Mouse (Mus musculus) forebrain, embryonic 12.5 days (tissue): Measurements from ENCODE around the gene Kcnh2. TPM values are rescaled to one million over a fixed set of nuclear protein-coding genes. Genes with fewer than 3 reads are reported as not detected.

Source experiments
- ATAC-seq: fragments of 200-750 bp; cut with Nextera tagmentation; 2 replicates; pipeline ENCODE4 v1.8.0; 2017; ENCODE audit warnings: moderate TSS enrichment; ENCODE audit not compliant: low FRiP score
- H3K27ac ChIP-seq: fragments of 300-500 bp; sonication (generic); 2 replicates; pipeline ENCODE4 v1.5.1; 2016; ENCODE audit warnings: mild to moderate bottlenecking
- H3K27me3 ChIP-seq: fragments of 300-500 bp; sonication (generic); 2 replicates; pipeline ENCODE4 v1.6.1; 2016; ENCODE audit warnings: mild to moderate bottlenecking
- H3K36me3 ChIP-seq: fragments of 300-500 bp; sonication (generic); replicated peaks from 2 replicates; pipeline ENCODE4 v1.6.1; 2016; ENCODE audit warnings: mild to moderate bottlenecking
- H3K4me1 ChIP-seq: fragments of 300-500 bp; sonication (generic); 2 replicates; pipeline ENCODE4 v1.6.1; 2016
- H3K4me2 ChIP-seq: fragments of 300-500 bp; sonication (generic); 2 replicates; pipeline ENCODE4 v1.6.1; 2016; ENCODE audit warnings: mild to moderate bottlenecking, moderate library complexity
- H3K4me3 ChIP-seq: fragments of 300-500 bp; sonication (generic); replicated peaks from 2 replicates; pipeline ENCODE4 v1.5.1; 2016; ENCODE audit warnings: mild to moderate bottlenecking
- H3K9ac ChIP-seq: fragments of 300-500 bp; sonication (generic); 2 replicates; pipeline ENCODE4 v1.6.1; 2016; ENCODE audit warnings: mild to moderate bottlenecking
- H3K9me3 ChIP-seq: fragments of 300-500 bp; sonication (generic); 2 replicates; pipeline ENCODE4 v1.6.1; 2016
- WGBS: fragments of 180-500 bp; shearing (Covaris S2); methylation state at CpG from one replicate; pipeline ENCODE4 v1.1.7; 2016; 5-methylcytosine and 5-hydroxymethylcytosine counted together
- polyA plus RNA-seq: library from polyadenylated mRNA; unstranded; fragments of >200 nt; fragmentation: Nextera tagmentation; extraction: Ambion mirVana; gene quantifications from 2 replicates; pipeline ENCODE4 v1.2.1, GENCODE M21; 2016

The Kcnh2 gene
- polyA plus RNA-seq, 1 experiment from 2014 or later = 10.1 TPM

DNA sequence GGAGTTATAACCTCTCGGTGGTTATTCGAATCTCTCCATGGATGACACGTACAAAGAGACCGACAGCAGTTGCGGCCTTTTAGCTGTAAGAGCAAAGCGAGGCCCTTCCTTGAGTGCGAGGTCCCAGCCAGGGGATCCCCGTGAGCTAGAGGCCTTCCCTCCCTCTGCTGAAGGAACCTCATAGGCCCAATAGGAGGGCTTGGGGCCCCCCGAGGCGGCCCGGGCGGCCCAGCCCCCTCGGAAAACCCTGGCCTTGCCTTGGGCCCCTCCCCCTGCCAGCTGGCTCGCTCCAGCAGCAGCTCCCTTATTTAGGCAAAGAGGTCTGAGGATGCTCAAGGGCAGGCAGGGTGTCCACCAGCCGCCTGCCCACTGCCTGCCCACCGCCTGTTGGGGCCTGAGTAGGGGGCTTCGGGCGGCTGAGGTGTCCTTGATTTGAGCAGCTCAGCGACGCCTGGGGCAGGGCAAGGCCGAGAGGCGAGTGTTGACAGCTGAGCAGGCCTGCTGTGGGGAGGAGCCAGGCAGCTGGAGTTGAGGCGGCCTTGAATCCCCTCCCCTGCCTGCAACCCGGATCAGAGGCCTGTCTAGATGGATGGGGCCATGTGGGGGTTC is 951 bp upstream of the Kcnh2 start:
- peaks cover 54% of the 10 kb centered on the region for H3K27me3 ChIP-seq
- WGBS = 2% methylated on average over 24 of the region's 24 CpGs
- ATAC-seq = peak; percentile 50
- peak overlapping the region; percentile 98 for H3K4me2 ChIP-seq
- H3K4me1 ChIP-seq = peaks cover 63% of the 10 kb centered on the region
- H3K27ac ChIP-seq = peak overlapping the region; percentile 96
- no peaks in the 10 kb centered on the region for H3K36me3 ChIP-seq
- peak overlapping the region; percentile 77 for H3K4me3 ChIP-seq
- no peaks in the 10 kb centered on the region for H3K9me3 ChIP-seq
- H3K9ac ChIP-seq = peak overlapping the region; percentile 89

DNA sequence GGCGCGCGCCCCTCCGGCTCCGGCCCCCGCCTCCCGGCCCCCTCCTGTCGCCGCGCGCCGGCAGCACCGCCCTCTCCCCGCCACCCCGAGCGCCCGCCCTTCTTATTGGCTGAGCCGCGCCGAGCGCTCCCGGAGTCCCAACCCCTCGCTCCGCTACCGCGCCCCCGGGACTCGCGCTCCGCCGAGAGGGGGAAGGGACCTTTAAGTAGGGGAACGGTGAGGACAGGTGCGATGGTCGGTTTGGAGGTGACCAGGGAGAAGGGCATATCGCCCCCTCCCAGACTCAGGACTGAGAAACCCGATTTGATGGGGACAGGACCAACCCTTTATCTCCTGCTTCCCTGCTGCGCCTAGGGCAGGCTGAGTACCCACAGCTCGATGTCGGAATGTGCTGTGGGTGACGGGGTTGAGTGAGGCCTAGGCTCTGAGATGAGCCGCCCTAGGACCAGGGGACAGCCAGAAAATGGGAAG is 332 bp upstream of the Kcnh2 start:
- WGBS = under 1% methylated on average over 40 of the region's 41 CpGs
- peak; percentile 89 for ATAC-seq
- H3K9me3 ChIP-seq = no peaks in the 10 kb centered on the region
- peaks cover 63% of the 10 kb centered on the region for H3K4me1 ChIP-seq
- peaks cover 58% of the 10 kb centered on the region for H3K27me3 ChIP-seq
- H3K9ac ChIP-seq = peak overlapping the region; percentile 89
- no peaks in the 10 kb centered on the region for H3K36me3 ChIP-seq
- peak overlapping the region; percentile 96 for H3K27ac ChIP-seq
- H3K4me2 ChIP-seq = peak overlapping the region; percentile 98
- H3K4me3 ChIP-seq = peak overlapping the region; percentile 77

GRCm38 (mm10) chr5:24350531-24351250 is 713 bp downstream of the Kcnh2 start:
- H3K27me3 ChIP-seq = peaks cover 58% of the 10 kb centered on the region
- peak overlapping the region; percentile 98 for H3K4me2 ChIP-seq
- no peaks in the 10 kb centered on the region for H3K9me3 ChIP-seq
- H3K27ac ChIP-seq = peak overlapping the region; percentile 96; the same call in 1 of the 2 replicates
- peak overlapping the region; percentile 77 for H3K4me3 ChIP-seq
- ATAC-seq = no peak
- 35% methylated on average over 15 of the region's 15 CpGs for WGBS
- H3K9ac ChIP-seq = peak overlapping the region; percentile 89
- no peaks in the 10 kb centered on the region for H3K36me3 ChIP-seq
- H3K4me1 ChIP-seq = peaks cover 65% of the 10 kb centered on the region

GRCm38 (mm10) chr5:24350073-24350472 is 1.3 kb downstream of the Kcnh2 start:
- Histone ChIP-seq H3K4me1 (peaks cover 71% of the 10 kb centered on the region), H3K27me3 (peaks cover 58% of the 10 kb centered on the region), H3K27ac (no peak overlapping the region), H3K9ac (peak overlapping the region; percentile 89; the same call in 1 of the 2 replicates), H3K9me3 (no peaks in the 10 kb centered on the region), H3K4me3 (peak overlapping the region; percentile 77), H3K4me2 (peak overlapping the region; percentile 98), H3K36me3 (no peaks in the 10 kb centered on the region)
- no peak for ATAC-seq
- 55% methylated on average over 3 of the region's 3 CpGs for WGBS

DNA sequence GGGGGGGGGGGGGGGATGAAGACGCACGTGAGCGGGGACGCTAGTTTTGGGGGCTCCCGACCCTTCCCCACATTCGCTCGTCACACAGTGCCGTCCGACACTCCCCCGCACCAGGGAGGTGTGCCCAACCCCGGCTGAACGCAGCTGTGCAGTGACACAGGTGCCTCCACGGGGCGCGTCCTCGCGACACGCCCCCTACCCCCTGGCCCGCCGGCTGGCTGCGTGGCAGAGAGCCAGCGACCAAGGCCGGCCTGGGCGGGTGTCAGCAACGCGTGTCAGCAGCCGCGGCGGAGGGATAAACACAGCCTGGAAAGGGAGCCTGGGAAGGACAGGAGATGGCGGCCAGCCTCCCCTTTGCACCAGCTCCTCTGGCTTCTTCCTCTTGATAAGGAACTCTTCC is 2.9 kb downstream of the Kcnh2 start:
- H3K9me3 ChIP-seq = no peaks in the 10 kb centered on the region
- WGBS = 0% methylated on average over 30 of the region's 30 CpGs
- no peaks in the 10 kb centered on the region for H3K36me3 ChIP-seq
- H3K4me2 ChIP-seq = peak overlapping the region; percentile 99
- peaks cover 78% of the 10 kb centered on the region for H3K4me1 ChIP-seq
- H3K9ac ChIP-seq = peak overlapping the region; percentile 62
- H3K4me3 ChIP-seq = peak overlapping the region; percentile 53
- peaks cover 49% of the 10 kb centered on the region for H3K27me3 ChIP-seq
- peak overlapping the region; percentile 66; the same call in 1 of the 2 replicates for H3K27ac ChIP-seq
- ATAC-seq = no peak

DNA sequence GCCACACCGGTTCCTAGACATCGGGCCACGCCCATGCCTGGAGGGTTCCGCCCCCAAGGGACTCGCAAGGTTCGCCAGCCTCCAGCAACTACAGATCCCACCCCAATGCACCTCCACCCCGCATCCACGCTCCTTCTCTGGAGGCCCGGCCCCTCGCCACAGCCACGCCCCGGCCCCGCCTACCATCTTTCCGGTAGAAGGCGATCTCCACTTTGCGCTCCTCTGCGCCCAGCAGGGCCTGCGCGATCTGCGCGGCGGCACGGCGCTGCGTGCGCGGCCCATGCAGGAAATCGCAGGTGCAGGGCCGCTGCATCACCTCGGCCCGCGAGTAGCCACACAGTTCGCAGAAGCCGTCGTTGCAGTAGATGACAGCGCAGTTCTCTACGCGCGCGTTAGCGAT is 3.3 kb downstream of the Kcnh2 start:
- Histone ChIP-seq H3K4me3 (peak overlapping the region; percentile 53), H3K4me2 (peak overlapping the region; percentile 99), H3K36me3 (no peaks in the 10 kb centered on the region), H3K9me3 (no peaks in the 10 kb centered on the region), H3K27ac (peak overlapping the region; percentile 66; the same call in 1 of the 2 replicates), H3K9ac (peak overlapping the region; percentile 62), H3K4me1 (peaks cover 78% of the 10 kb centered on the region), H3K27me3 (peaks cover 45% of the 10 kb centered on the region)
- peak; percentile 31 for ATAC-seq
- WGBS = under 1% methylated on average over 41 of the region's 41 CpGs

DNA sequence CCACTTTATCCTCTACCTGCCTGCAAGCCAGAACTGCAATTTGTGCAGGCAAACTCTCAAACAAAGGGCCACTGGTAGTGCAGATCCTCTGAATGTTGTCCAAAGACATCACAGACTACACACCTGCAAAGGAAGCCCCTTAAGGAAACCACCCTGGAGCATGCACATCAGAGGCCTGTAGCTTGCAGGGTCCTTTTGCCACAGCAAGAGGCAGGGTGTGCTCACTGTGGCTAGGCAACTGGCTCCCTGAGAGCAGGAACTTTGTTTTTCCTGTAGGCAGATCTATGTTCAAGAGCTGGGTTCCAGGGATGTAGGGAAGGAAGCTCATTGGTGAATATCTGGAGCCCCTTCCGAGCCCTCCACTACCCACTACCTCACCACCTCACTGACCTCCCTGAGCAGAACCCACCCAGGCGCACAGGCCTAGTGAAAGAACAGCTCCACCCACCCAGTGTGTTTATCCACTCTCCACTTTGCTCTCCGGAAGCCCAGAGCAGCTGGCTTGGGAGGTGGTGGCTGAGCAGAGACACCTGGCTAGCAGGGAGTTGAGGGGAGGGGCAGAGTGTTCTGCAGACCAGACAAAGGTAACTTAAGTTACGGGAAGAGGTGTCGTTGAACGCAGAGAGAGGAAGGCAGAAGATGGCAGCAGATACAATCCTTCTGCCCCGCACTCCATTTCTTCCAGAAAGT is 4.1 kb downstream of the Kcnh2 start:
- peaks cover 78% of the 10 kb centered on the region for H3K4me1 ChIP-seq
- no peak overlapping the region for H3K4me3 ChIP-seq
- peak overlapping the region; percentile 99 for H3K4me2 ChIP-seq
- peaks cover 37% of the 10 kb centered on the region for H3K27me3 ChIP-seq
- ATAC-seq = no peak
- H3K9me3 ChIP-seq = no peaks in the 10 kb centered on the region
- H3K36me3 ChIP-seq = no peaks in the 10 kb centered on the region
- whole genome bisulfite sequencing = 59% methylated on average over 7 of the region's 7 CpGs
- H3K9ac ChIP-seq = no peak overlapping the region
- no peak overlapping the region for H3K27ac ChIP-seq

DNA sequence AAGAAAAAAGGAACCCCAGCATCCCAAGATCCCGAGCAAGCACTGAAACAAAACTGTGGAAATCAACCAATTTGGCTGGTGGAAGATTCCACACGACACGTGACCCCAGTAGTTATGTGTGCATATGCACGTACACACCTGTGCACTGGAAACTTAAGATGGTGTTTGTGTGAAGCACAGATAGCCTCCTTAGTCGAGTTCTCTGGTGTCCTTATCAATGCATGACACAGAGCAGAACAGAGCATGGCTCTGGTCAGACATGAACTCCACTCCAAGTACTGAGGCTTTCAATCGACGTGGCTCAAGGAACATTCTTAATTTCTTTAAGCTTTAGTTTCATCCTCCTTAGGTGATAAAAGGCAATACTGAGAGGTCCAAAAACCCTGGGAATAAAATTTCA is 5.1 kb downstream of the Kcnh2 start:
- no peak for ATAC-seq

GRCm38 (mm10) chr5:24344477-24345051 is 6.8 kb downstream of the Kcnh2 start:
- Histone ChIP-seq H3K27ac (peak overlapping the region; percentile 96), H3K4me1 (peaks cover 69% of the 10 kb centered on the region), H3K9me3 (no peaks in the 10 kb centered on the region), H3K4me2 (peak overlapping the region; percentile 33), H3K27me3 (peaks cover 21% of the 10 kb centered on the region), H3K4me3 (0 out of 2 replicates have a peak overlapping the region, but pooled peaks have one; percentile 2), H3K36me3 (no peaks in the 10 kb centered on the region), H3K9ac (peak overlapping the region; percentile 50)
- ATAC-seq = peak; percentile 42
- WGBS = 9% methylated on average over 12 of the region's 12 CpGs

More for the DNA sequence above, 5.1 kb downstream of the Kcnh2 start:
- no peaks in the 10 kb centered on the region for H3K36me3 ChIP-seq
- H3K9ac ChIP-seq = no peak overlapping the region
- H3K27ac ChIP-seq = no peak overlapping the region
- peaks cover 82% of the 10 kb centered on the region for H3K4me1 ChIP-seq
- no peak overlapping the region for H3K4me2 ChIP-seq
- no peaks in the 10 kb centered on the region for H3K9me3 ChIP-seq
- WGBS = 91% methylated on average over 7 of the region's 7 CpGs
- H3K27me3 ChIP-seq = peaks cover 36% of the 10 kb centered on the region
- no peak overlapping the region for H3K4me3 ChIP-seq

DNA sequence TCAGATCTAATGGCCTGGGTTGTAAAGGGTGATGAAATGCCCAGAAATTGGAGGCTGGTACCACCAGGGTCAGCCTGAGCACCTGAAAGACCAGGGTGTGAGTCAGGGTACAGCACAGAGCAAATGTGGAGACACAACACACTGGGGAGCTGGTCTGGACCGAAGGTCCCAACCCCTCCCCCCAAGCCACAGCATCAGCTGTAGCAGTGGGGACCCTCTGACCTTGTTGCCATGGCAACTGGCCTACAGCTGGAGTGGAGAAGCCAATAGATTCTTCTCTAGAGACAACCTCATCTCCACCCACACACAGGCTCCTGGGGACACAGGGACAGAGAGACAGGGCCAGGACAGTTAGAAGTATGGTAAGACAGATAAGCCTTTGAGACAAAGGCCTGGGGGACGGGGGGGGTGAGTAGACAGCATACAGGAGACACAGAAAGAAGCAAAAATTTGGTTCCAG is 7.4 kb downstream of the Kcnh2 start:
- Histone ChIP-seq H3K4me2 (peak overlapping the region; percentile 33), H3K9me3 (no peaks in the 10 kb centered on the region), H3K27me3 (peaks cover 15% of the 10 kb centered on the region), H3K27ac (peak overlapping the region; percentile 96), H3K4me1 (peaks cover 63% of the 10 kb centered on the region), H3K36me3 (no peaks in the 10 kb centered on the region), H3K4me3 (no peak overlapping the region), H3K9ac (peak overlapping the region; percentile 50)
- ATAC-seq = peak; percentile 73
- 4% methylated on average over 2 of the region's 2 CpGs for WGBS

DNA sequence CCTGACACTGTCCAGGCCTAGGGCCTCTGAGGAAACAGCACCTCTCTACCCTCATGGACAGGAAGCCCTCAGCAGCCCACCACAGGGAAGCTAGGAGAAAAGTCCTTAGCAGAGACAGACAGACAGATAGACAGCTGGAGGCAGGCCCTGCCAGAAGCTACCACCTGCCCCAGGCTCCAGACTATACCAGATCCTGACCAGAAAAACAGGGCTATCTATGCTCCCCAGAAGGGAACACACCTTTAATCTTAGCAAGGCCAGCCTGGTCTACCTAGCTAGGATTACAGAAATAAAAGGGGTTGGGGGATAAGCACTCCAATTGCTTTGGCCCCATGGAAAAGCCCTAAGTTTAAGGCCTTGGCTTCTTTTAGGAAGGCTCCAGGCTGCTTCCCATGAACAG is 8.0 kb downstream of the Kcnh2 start:
- H3K9ac ChIP-seq = no peak overlapping the region
- ATAC-seq = no peak
- peak overlapping the region; percentile 96 for H3K27ac ChIP-seq
- H3K4me3 ChIP-seq = no peak overlapping the region
- H3K4me1 ChIP-seq = peaks cover 57% of the 10 kb centered on the region
- no peaks in the 10 kb centered on the region for H3K9me3 ChIP-seq
- H3K27me3 ChIP-seq = peaks cover 9% of the 10 kb centered on the region; the same call in 1 of the 2 replicates
- H3K4me2 ChIP-seq = 0 out of 2 replicates have a peak overlapping the region, but pooled peaks have one; percentile 33
- no peaks in the 10 kb centered on the region for H3K36me3 ChIP-seq

DNA sequence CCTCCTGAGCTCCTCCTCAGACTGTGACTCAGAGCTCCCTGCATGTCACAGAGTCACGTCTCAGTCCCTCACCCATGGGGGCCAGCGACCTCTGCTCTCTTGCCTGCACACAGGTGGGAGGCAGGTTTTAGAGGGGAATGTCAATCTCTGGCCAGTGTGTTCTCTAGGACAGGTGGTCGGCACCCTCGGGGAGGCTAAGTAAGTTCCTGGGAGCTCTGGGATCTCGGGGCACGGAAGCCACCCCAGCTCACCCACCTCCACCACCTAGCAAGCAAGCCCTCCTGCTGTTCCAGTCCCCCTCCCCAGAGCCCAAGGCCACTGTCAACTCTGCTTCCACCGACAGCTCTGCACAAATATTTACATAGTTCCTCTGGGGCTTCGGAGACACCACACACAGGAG is 8.4 kb downstream of the Kcnh2 start:
- peaks cover 7% of the 10 kb centered on the region; the same call in 1 of the 2 replicates for H3K27me3 ChIP-seq
- H3K9me3 ChIP-seq = no peaks in the 10 kb centered on the region
- H3K9ac ChIP-seq = no peak overlapping the region
- H3K4me1 ChIP-seq = peaks cover 57% of the 10 kb centered on the region
- H3K27ac ChIP-seq = peak overlapping the region; percentile 96
- 57% methylated on average over 8 of the region's 8 CpGs for WGBS
- no peak for ATAC-seq
- no peaks in the 10 kb centered on the region for H3K36me3 ChIP-seq
- no peak overlapping the region for H3K4me2 ChIP-seq
- H3K4me3 ChIP-seq = no peak overlapping the region
